Mouse (Mus musculus): Measurements from ENCODE around the gene Ush2a. TPM values are rescaled to one million over a fixed set of nuclear protein-coding genes. Genes with fewer than 3 reads are reported as not detected.

Gene Ush2a
- total and polyA plus RNA-seq, 3 experiments, result 0.09 to 0.13 TPM; not detected in 1

GRCm38 (mm10) chr1:189012846-189013586, 751.2 kb downstream of the Ush2a start:
- intact Hi-C loops (cut with DNase I), result no loop called here
- Histone ChIP-seq H3K79me2 (replicated peaks; ENCODE audit: control insufficient read depth, insufficient read depth, low read length) (no peaks in the 10 kb centered on the region), H3K27ac (no peak overlapping the region), H3K27me3 (ENCODE audit: control insufficient read depth, insufficient read depth, low read length) (no peaks in the 10 kb centered on the region), H3K4me3 (no peak overlapping the region), H3K9ac (ENCODE audit: low read depth, low read length) (no peak overlapping the region), H3K4me1 (ENCODE audit: control insufficient read depth, insufficient read depth, low read length) (no peaks in the 10 kb centered on the region), H3K36me3 (ENCODE audit: control insufficient read depth, insufficient read depth, low read length) (no peaks in the 10 kb centered on the region)
- DNase-seq, result no peak
- WGBS, result 6% methylated on average over 16 of the region's 16 CpGs
- TF ChIP-seq POLR2A (IDR thresholded peaks at IDR 0.05; ENCODE audit: insufficient read depth, low read depth, low read length), result no peak
- TF ChIP-seq EP300 (IDR thresholded peaks at IDR 0.05; ENCODE audit: insufficient read depth, low read depth, low read length), result no peak
- TF ChIP-seq CTCF (IDR thresholded peaks at IDR 0.05), result no peak

- H3K36me3 ChIP-seq (ENCODE audit: control insufficient read depth, insufficient read depth, low read length), result no peaks in the 10 kb centered on the region
- WGBS, result 22% methylated on average over 4 of the region's 4 CpGs
- H3K9ac ChIP-seq (ENCODE audit: low read depth, low read length), result no peak overlapping the region
- no peak overlapping the region for H3K27ac ChIP-seq
- no peak for DNase-seq
- no peaks in the 10 kb centered on the region for H3K4me1 ChIP-seq (ENCODE audit: control insufficient read depth, insufficient read depth, low read length)
- no peaks in the 10 kb centered on the region for H3K27me3 ChIP-seq (ENCODE audit: control insufficient read depth, insufficient read depth, low read length)
- intact Hi-C loops (cut with DNase I), result no loop called here
- H3K79me2 ChIP-seq (replicated peaks; ENCODE audit: control insufficient read depth, insufficient read depth, low read length), result no peaks in the 10 kb centered on the region
- H3K4me3 ChIP-seq, result no peak overlapping the region
- TF ChIP-seq EP300 (IDR thresholded peaks at IDR 0.05; ENCODE audit: insufficient read depth, low read depth, low read length) (no peak), POLR2A (IDR thresholded peaks at IDR 0.05; ENCODE audit: insufficient read depth, low read depth, low read length) (no peak), CTCF (IDR thresholded peaks at IDR 0.05) (no peak)
Measured at GRCm38 (mm10) chr1:189013587-189013921, 751.7 kb downstream of the Ush2a start.
